In genomic region chr5:108005134-108005533, GRCm38 (mm10) we compare ENCODE assay signal across 10 mouse cellular contexts. TPM values are rescaled to one million over a fixed set of nuclear protein-coding genes. Genes with fewer than 3 reads are reported as not detected.
DNase-seq lines count a peak whose midpoint lies in the region; ATAC-seq and TF ChIP-seq lines count a peak whose summit lies in the region.
"Had no signal": no experiment of that assay in that cellular context is flagged by ENCODE, and none has a peak within 500 bp of the region (broad histone marks: within the 10 kb centered on the region; RNA-seq: fewer than 3 reads in every experiment).

No protein-coding gene starts in this region.

- no peaks in the 10 kb centered on the region for H3K36me3 ChIP-seq in ES-E14 (ENCODE audit: control insufficient read depth, insufficient read depth, low read length, poor library complexity, severe bottlenecking)
- H3K36me3 ChIP-seq: heart, embryonic 13.5 days; limb, embryonic 12.5 days had no signal

- no peak overlapping the region for H3K9ac ChIP-seq in ES-E14 (ENCODE audit: insufficient read depth, low read depth, low read length, poor library complexity, severe bottlenecking)
- H3K9ac ChIP-seq: heart, embryonic 13.5 days; limb, embryonic 12.5 days had no signal

- H3K27ac ChIP-seq in ES-E14 (ENCODE audit: insufficient read depth, low read depth, low read length, poor library complexity, severe bottlenecking), result no peak overlapping the region
- H3K27ac ChIP-seq: heart, embryonic 13.5 days; limb, embryonic 12.5 days had no signal

- DNase-seq in kidney, postnatal 10 days, result peak; percentile 16
- no peak for DNase-seq in kidney, postnatal 4 days
- DNase-seq in ES-E14 (ENCODE audit: low read depth, low spot score), result no peak
- DNase-seq in naive thymus-derived CD4-positive, alpha-beta T cell, adult 2 months (ENCODE audit: low read depth), result peak; percentile 74
- no peak for DNase-seq in left cerebral cortex, postnatal 14 days (ENCODE audit: low spot score in 2 of 2)
- no peak for DNase-seq in heart, adult 8-10 months (ENCODE audit: low spot score)
- DNase-seq: cerebellum, adult 9-10 months had no signal

- in situ Hi-C loops in ES-E14 (cut with MboI; ENCODE audit: low sequenced_read_pairs in 2 of 2, unreplicated experiment in 2 of 2), result no loop called here

- peak; percentile 52 for ATAC-seq in common myeloid progenitor, adult 5-6 weeks (replicated peaks; ENCODE audit: low read depth, poor library complexity, severe bottlenecking)

- peaks cover 0 to 7% of the 10 kb centered on the region in 2 experiments; a peak in 3 of 4 replicates for H3K4me1 ChIP-seq in ES-E14 (ENCODE audit: control insufficient read depth in 2 of 2, insufficient read depth in 2 of 2, low read length in 2 of 2, poor library complexity in 1 of 2)
- H3K4me1 ChIP-seq: limb, embryonic 12.5 days had no signal

- intact Hi-C loops in left cerebral cortex, postnatal 14 days (cut with DNase I), result no loop called here

- H3K4me3 ChIP-seq in ES-E14 (ENCODE audit: insufficient read depth in 1 of 2, low read depth in 1 of 2, low read length in 2 of 2, poor library complexity in 1 of 2, severe bottlenecking in 1 of 2), result no peak overlapping the region
- H3K4me3 ChIP-seq: heart, embryonic 13.5 days; limb, embryonic 12.5 days had no signal

- H3K9me3 ChIP-seq in ES-E14 (ENCODE audit: control insufficient read depth, insufficient read depth, low read depth, low read length), result no peaks in the 10 kb centered on the region
- H3K9me3 ChIP-seq: heart, embryonic 13.5 days; limb, embryonic 12.5 days had no signal

TF ChIP-seq in ES-E14, 5 proteins besides CTCF, POLR2A, EP300 and RAD21:
- TF ChIP-seq ZC3H11A (IDR thresholded peaks at IDR 0.05; ENCODE audit: borderline replicate concordance, low read depth, low read length) (peak; percentile 31; the same call in 1 of the 2 replicates), MAFK (IDR thresholded peaks at IDR 0.05; ENCODE audit: insufficient read depth, low read depth, low read length) (no peak), HCFC1 (IDR thresholded peaks at IDR 0.05; ENCODE audit: borderline replicate concordance, insufficient read depth, low read length) (no peak), CHD2 (IDR thresholded peaks at IDR 0.05; ENCODE audit: low read depth, low read length) (no peak), ZNF384 (IDR thresholded peaks at IDR 0.05; ENCODE audit: low read depth, low read length) (0 out of 2 replicates have a peak, but pooled peaks have one; percentile 6)
TF ChIP-seq in ES-E14: peak in this region for 2.

RNA-seq across cellular contexts. Expression of gene Fam69a, which starts 18.2 kb away (rescaled TPM):
- total RNA-seq in ES-E14 (2012; rRNA removed), result 7.5 and 7.6 TPM in 2 replicates
- 15.8 and 28.6 TPM in 2 replicates for total RNA-seq in common myeloid progenitor, adult 5-6 weeks (2017)
- 10 to 100 TPM; 42.3 to 47.3 TPM for total RNA-seq in left cerebral cortex, postnatal 14 days (2021)
- 10 to 100 TPM in 3 of 4 experiments, 1 to 10 TPM in 1; 9.3 to 12.1 (median 11.2) TPM for total RNA-seq in heart, adult 8-10 months (2022)

Comparison
In these comparisons a context has a peak if more than half of its experiments do, and no peak if none do; other contexts are left out.
1. DNase-seq: peak in kidney, postnatal 10 days (single experiment) and naive thymus-derived CD4-positive, alpha-beta T cell, adult 2 months (single experiment); none in kidney, postnatal 4 days (0 of 2), ES-E14 (single experiment), left cerebral cortex, postnatal 14 days (0 of 2) and heart, adult 8-10 months (single experiment).